Mouse (Mus musculus): ENCODE data around the gene Gpr37. TPM values are rescaled to one million over a fixed set of nuclear protein-coding genes. Genes with fewer than 3 reads are reported as not detected.

The Gpr37 gene
- total RNA-seq, 2 experiments from 2014 or later, result 0.05 to 0.06 TPM

Other genes starting within 250 kb of the Gpr37 start
- 1 to 10 TPM; 7.9 to 9.4 TPM for gene Pot1a, start 118.5 kb upstream of the Gpr37 start, total RNA-seq (2021)